Mouse (Mus musculus): ENCODE measurements around the gene Dzip1l. TPM values are rescaled to one million over a fixed set of nuclear protein-coding genes. Genes with fewer than 3 reads are reported as not detected.

Dzip1l gene
- total and polyA plus RNA-seq, 2 experiments from 2014 or later = 7.1 to 19.9 TPM

GRCm38 (mm10) chr9:99709588-99710248 is 80.4 kb downstream of the Dzip1l start:
- Histone ChIP-seq H3K9ac (replicated peaks; ENCODE audit: low read length, poor library complexity, severe bottlenecking) (no peak overlapping the region), H3K4me2 (ENCODE audit: low read depth, low read length, poor library complexity, severe bottlenecking) (no peak overlapping the region), H3K9me3 (ENCODE audit: low read length) (no peaks in the 10 kb centered on the region), H3K36me3 (ENCODE audit: insufficient read depth, low read length) (no peaks in the 10 kb centered on the region), H3K4me3 (ENCODE audit: low read depth, low read length) (no peak overlapping the region), H3K4me1 (ENCODE audit: insufficient read depth, low read length) (no peaks in the 10 kb centered on the region), H3K27me3 (ENCODE audit: insufficient read depth, low read length) (no peaks in the 10 kb centered on the region), H3K27ac (ENCODE audit: low read depth, low read length) (no peak overlapping the region)
- DNase-seq (ENCODE audit: low spot score) = no peak
- WGBS = 90% methylated on average over 22 of the region's 22 CpGs
- TF ChIP-seq CTCF (IDR thresholded peaks at IDR 0.05) = no peak
- no peak for ATAC-seq (ENCODE audit: low FRiP score)

- WGBS = 85% methylated on average over 4 of the region's 4 CpGs
- Histone ChIP-seq H3K4me1 (ENCODE audit: insufficient read depth, low read length) (no peaks in the 10 kb centered on the region), H3K27me3 (ENCODE audit: insufficient read depth, low read length) (no peaks in the 10 kb centered on the region), H3K9me3 (ENCODE audit: low read length) (no peaks in the 10 kb centered on the region), H3K9ac (replicated peaks; ENCODE audit: low read length, poor library complexity, severe bottlenecking) (no peak overlapping the region), H3K27ac (ENCODE audit: low read depth, low read length) (no peak overlapping the region), H3K4me2 (ENCODE audit: low read depth, low read length, poor library complexity, severe bottlenecking) (no peak overlapping the region), H3K4me3 (ENCODE audit: low read depth, low read length) (no peak overlapping the region), H3K36me3 (ENCODE audit: insufficient read depth, low read length) (no peaks in the 10 kb centered on the region)
- ATAC-seq (ENCODE audit: low FRiP score) = no peak
- TF ChIP-seq CTCF (IDR thresholded peaks at IDR 0.05) = no peak
- DNase-seq (ENCODE audit: low spot score) = no peak
These were observed 81.0 kb downstream of the Dzip1l start for GRCm38 (mm10) chr9:99710297-99710696.

- DNase-seq (ENCODE audit: low spot score) = no peak
- no peaks in the 10 kb centered on the region for H3K27me3 ChIP-seq (ENCODE audit: insufficient read depth, low read length)
- 92% methylated on average over 14 of the region's 14 CpGs for WGBS
- no peak within 1 kb of the TSS for H3K9ac ChIP-seq (replicated peaks; ENCODE audit: low read length, poor library complexity, severe bottlenecking)
- TF ChIP-seq CTCF (IDR thresholded peaks at IDR 0.05) = no peak
- H3K27ac ChIP-seq (ENCODE audit: low read depth, low read length) = no peak within 1 kb of the TSS
- ATAC-seq (ENCODE audit: low FRiP score) = no peak
- no peak within 1 kb of the TSS for H3K4me2 ChIP-seq (ENCODE audit: low read depth, low read length, poor library complexity, severe bottlenecking)
- H3K4me1 ChIP-seq (ENCODE audit: insufficient read depth, low read length) = no peaks in the 10 kb centered on the region
- H3K4me3 ChIP-seq (ENCODE audit: low read depth, low read length) = no peak within 1 kb of the TSS
- H3K36me3 ChIP-seq (ENCODE audit: insufficient read depth, low read length) = no peaks in the 10 kb centered on the region
- H3K9me3 ChIP-seq (ENCODE audit: low read length) = no peaks in the 10 kb centered on the region
These were observed 87.8 kb downstream of the Dzip1l start, which contains the start of gene Cldn18 for GRCm38 (mm10) chr9:99717134-99717533. Gene Cldn18 (minus strand): TSS chr9:99717267.

Other genes starting within 250 kb of the Dzip1l start
- 73.8 and 92.9 TPM in 2 replicates for gene Mras, start 192.1 kb upstream of the Dzip1l start, total RNA-seq (2014; rRNA removed)
- 70.0 and 72.6 TPM in 2 replicates for gene Mras, start 192.1 kb upstream of the Dzip1l start, polyA plus RNA-seq (2015; fragmentation: Nextera tagmentation; extraction: Ambion mirVana)
- 0.42 and 1.2 TPM in 2 replicates for gene Nme9, start 178.0 kb upstream of the Dzip1l start, total RNA-seq (2014; rRNA removed)
- 0.72 and 0.90 TPM in 2 replicates for gene Nme9, start 178.0 kb upstream of the Dzip1l start, polyA plus RNA-seq (2015; fragmentation: Nextera tagmentation; extraction: Ambion mirVana)
- 75.9 and 87.9 TPM in 2 replicates for gene Armc8, start 60.6 kb upstream of the Dzip1l start, total RNA-seq (2014; rRNA removed)
- 75.4 and 77.5 TPM in 2 replicates for gene Armc8, start 60.6 kb upstream of the Dzip1l start, polyA plus RNA-seq (2015; fragmentation: Nextera tagmentation; extraction: Ambion mirVana)
- 15.7 and 25.0 TPM in 2 replicates for gene Dbr1, start 53.7 kb upstream of the Dzip1l start, total RNA-seq (2014; rRNA removed)
- gene Dbr1, start 53.7 kb upstream of the Dzip1l start, polyA plus RNA-seq (2015; fragmentation: Nextera tagmentation; extraction: Ambion mirVana) = 24.9 and 26.2 TPM in 2 replicates
- not detected in 2 replicates for gene A4gnt, start 17.0 kb upstream of the Dzip1l start, total RNA-seq (2014; rRNA removed)
- not detected in 2 replicates for gene A4gnt, start 17.0 kb upstream of the Dzip1l start, polyA plus RNA-seq (2015; fragmentation: Nextera tagmentation; extraction: Ambion mirVana)
- not detected in 2 replicates for gene Cldn18, start 87.8 kb downstream of the Dzip1l start, total RNA-seq (2014; rRNA removed)
- not detected in 2 replicates for gene Cldn18, start 87.8 kb downstream of the Dzip1l start, polyA plus RNA-seq (2015; fragmentation: Nextera tagmentation; extraction: Ambion mirVana)
- 23.3 and 33.5 TPM in 2 replicates for gene Sox14, start 246.7 kb downstream of the Dzip1l start, total RNA-seq (2014; rRNA removed)
- gene Sox14, start 246.7 kb downstream of the Dzip1l start, polyA plus RNA-seq (2015; fragmentation: Nextera tagmentation; extraction: Ambion mirVana) = 45.7 and 46.8 TPM in 2 replicates

All from midbrain, postnatal 0 days (tissue).